Mouse (Mus musculus) heart, embryonic 14.5 days (tissue): ENCODE measurements around the gene Itga2b. TPM values are rescaled to one million over a fixed set of nuclear protein-coding genes. Genes with fewer than 3 reads are reported as not detected.

Experiments used
- ATAC-seq: fragments of 200-750 bp; cut with Nextera tagmentation; 2 replicates; pipeline ENCODE4 v1.8.0; 2017; ENCODE audit warnings: low read depth, moderate TSS enrichment; ENCODE audit not compliant: insufficient number of reproducible peaks, insufficient read depth, low FRiP score
- H3K27ac ChIP-seq, 2 experiments: fragments of 200-500 bp in 1 of 2; fragments of 300-500 bp in 1 of 2; sonication (generic) in 1 of 2; replicated peaks in 1 of 2; 2 replicates each; pipeline ENCODE4 v1.5.1; 2012 to 2014; ENCODE audit warnings: low read depth in 2 of 2, low read length in 2 of 2, control low read depth in 1 of 2, mild to moderate bottlenecking in 1 of 2, mixed read lengths in 1 of 2; ENCODE audit not compliant: control insufficient read depth in 1 of 2, insufficient read depth in 1 of 2
- H3K27me3 ChIP-seq: fragments of 300-500 bp; sonication (generic); 2 replicates; pipeline ENCODE4 v1.6.1; 2014; ENCODE audit warnings: mild to moderate bottlenecking, low read length, control low read depth; ENCODE audit not compliant: control insufficient read depth, insufficient read depth
- H3K36me3 ChIP-seq: fragments of 300-500 bp; sonication (generic); 2 replicates; pipeline ENCODE4 v1.6.1; 2014; ENCODE audit warnings: mild to moderate bottlenecking, control low read depth, low read length, mixed read lengths; ENCODE audit not compliant: control insufficient read depth, insufficient read depth
- H3K4me1 ChIP-seq, 2 experiments: fragments of 200-500 bp in 1 of 2; fragments of 300-500 bp in 1 of 2; sonication (generic) in 1 of 2; 2 replicates each; pipeline ENCODE4 v1.6.1; 2012 to 2014; ENCODE audit warnings: low read length in 2 of 2, control low read depth in 1 of 2, mixed read lengths in 1 of 2; ENCODE audit not compliant: control insufficient read depth in 2 of 2, insufficient read depth in 2 of 2
- H3K4me2 ChIP-seq: fragments of 300-500 bp; sonication (generic); 2 replicates; pipeline ENCODE4 v1.6.1; 2014; ENCODE audit warnings: mild to moderate bottlenecking, low read length
- H3K4me3 ChIP-seq, 2 experiments: fragments of 200-500 bp in 1 of 2; fragments of 300-500 bp in 1 of 2; sonication (generic) in 1 of 2; 2 replicates each; pipeline ENCODE4 v1.5.1; 2012 to 2014; ENCODE audit warnings: low read length in 2 of 2, mild to moderate bottlenecking in 2 of 2, control low read depth in 1 of 2, low read depth in 1 of 2, moderate library complexity in 1 of 2; ENCODE audit not compliant: control insufficient read depth in 1 of 2, insufficient read depth in 1 of 2
- H3K9ac ChIP-seq: fragments of 300-500 bp; sonication (generic); 2 replicates; pipeline ENCODE4 v1.6.1; 2014; ENCODE audit warnings: mild to moderate bottlenecking, low read length
- H3K9me3 ChIP-seq: fragments of 300-500 bp; sonication (generic); 2 replicates; pipeline ENCODE4 v1.6.1; 2016; ENCODE audit warnings: low read length, control low read depth; ENCODE audit not compliant: control insufficient read depth
- WGBS: fragments of 180-500 bp; shearing (Covaris S2); extraction: QIAGEN DNeasy Blood & Tissue Kit; methylation state at CpG from one replicate; pipeline ENCODE4 v1.1.7; 2014; 5-methylcytosine and 5-hydroxymethylcytosine counted together
- polyA plus RNA-seq: library from polyadenylated mRNA; unstranded; fragments of >200 nt; fragmentation: Nextera tagmentation; extraction: Ambion mirVana; gene quantifications from 2 replicates; pipeline ENCODE4 v1.2.1, GENCODE M21; 2014

Itga2b gene
- polyA plus RNA-seq, 1 experiment from 2014 or later = 6.7 TPM

- no peak for ATAC-seq
These were observed 9.4 kb downstream of the Itga2b start for GRCm38 (mm10) chr11:102460541-102460940.

GRCm38 (mm10) chr11:102455740-102456396, 14.1 kb downstream of the Itga2b start:
- Histone ChIP-seq H3K4me1 (peaks cover 9 to 24% of the 10 kb centered on the region in 2 experiments; a peak in 3 of 4 replicates), H3K9ac (peak overlapping the region; percentile 69), H3K27me3 (no peaks in the 10 kb centered on the region), H3K9me3 (no peaks in the 10 kb centered on the region), H3K4me2 (peak overlapping the region; percentile 91), H3K36me3 (no peaks in the 10 kb centered on the region), H3K4me3 (peak overlapping the region; percentile 56 to 61), H3K27ac (peak overlapping the region; percentile 34 to 53; a peak in 1 of 4 replicates)
- WGBS = under 1% methylated on average over 39 of the region's 40 CpGs
- ATAC-seq = peak; percentile 89

More at GRCm38 (mm10) chr11:102460541-102460940, 9.4 kb downstream of the Itga2b start:
- H3K36me3 ChIP-seq = no peaks in the 10 kb centered on the region
- no peak overlapping the region for H3K4me2 ChIP-seq
- H3K4me1 ChIP-seq = peaks cover 7 to 17% of the 10 kb centered on the region in 2 experiments; a peak in 3 of 4 replicates
- H3K27me3 ChIP-seq = no peaks in the 10 kb centered on the region
- no peak overlapping the region for H3K27ac ChIP-seq
- H3K9ac ChIP-seq = no peak overlapping the region
- WGBS = 47% methylated on average over 16 of the region's 16 CpGs
- H3K9me3 ChIP-seq = no peaks in the 10 kb centered on the region
- no peak overlapping the region for H3K4me3 ChIP-seq

DNA sequence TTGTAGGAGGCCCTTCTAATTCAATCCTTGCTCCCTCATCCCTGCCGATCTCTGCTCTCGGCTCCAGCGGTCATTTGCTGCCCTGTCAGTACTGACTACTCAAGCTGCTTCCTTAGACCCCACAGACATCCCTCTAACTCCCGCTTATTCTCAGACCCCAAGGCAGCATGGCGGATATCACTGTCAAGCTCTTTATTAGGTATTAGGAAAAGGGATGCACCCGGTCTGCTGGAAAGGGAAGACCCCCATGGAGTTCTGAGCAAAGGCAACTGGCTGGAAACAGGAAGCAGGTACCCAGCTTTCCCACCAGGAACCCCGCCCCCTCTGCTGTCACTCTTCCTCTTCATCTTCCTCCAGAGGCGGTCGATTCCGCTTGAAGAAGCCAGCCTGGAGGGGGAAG, 16.8 kb downstream of the Itga2b start:
- Histone ChIP-seq H3K36me3 (no peaks in the 10 kb centered on the region), H3K4me3 (no peak overlapping the region), H3K27ac (no peak overlapping the region), H3K4me2 (no peak overlapping the region), H3K9me3 (no peaks in the 10 kb centered on the region), H3K27me3 (no peaks in the 10 kb centered on the region), H3K9ac (no peak overlapping the region), H3K4me1 (peaks cover 21 to 34% of the 10 kb centered on the region in 2 experiments)
- no peak for ATAC-seq
- WGBS = 25% methylated on average over 9 of the region's 10 CpGs

DNA sequence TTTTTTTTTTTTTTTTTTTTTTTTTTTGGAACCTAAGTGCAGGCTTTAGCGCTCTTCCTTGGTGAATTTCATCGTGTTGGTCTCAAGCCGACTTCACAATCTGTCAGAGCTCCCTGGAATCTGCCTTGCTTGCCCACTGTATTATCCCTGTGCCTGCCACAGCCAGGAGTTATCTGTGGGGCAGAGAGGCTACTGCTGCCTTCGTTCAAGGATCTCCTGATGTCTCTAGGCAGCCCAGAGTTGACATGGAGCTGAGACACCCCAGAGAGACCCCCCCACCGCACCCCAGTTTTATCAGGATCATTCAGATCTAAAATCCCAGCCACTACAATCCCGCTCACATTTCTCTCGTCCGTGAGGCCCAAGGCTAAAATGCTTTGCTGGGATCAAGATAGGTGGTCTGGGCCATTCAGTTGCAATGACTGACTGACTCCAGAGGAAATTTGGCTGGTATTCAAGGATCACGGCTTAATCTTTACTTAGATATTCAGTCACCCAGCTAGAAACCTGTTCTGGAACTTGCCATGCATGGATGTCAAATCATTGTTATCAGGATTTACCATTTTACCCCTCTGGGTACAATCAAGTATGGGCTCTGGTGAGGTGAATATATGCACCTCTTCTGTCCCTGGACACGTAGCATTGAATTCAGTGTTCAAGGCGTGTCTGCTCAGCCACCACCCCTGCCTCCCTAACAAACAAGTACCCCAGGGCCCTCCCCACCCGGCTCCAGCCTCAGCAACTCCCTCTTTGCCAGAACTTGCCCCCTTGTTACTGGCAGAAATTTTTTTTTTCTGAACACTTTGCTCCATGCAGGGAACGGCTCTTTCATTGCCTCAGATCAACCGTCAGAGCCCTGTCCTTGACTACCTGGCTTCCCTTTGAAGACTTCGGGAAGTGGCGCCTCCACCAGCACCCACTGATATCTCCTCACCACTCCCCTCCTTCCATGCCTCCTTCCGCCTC, 20.6 kb downstream of the Itga2b start:
- Histone ChIP-seq H3K4me1 (peaks cover 37 to 39% of the 10 kb centered on the region in 2 experiments), H3K4me3 (no peak overlapping the region), H3K36me3 (no peaks in the 10 kb centered on the region), H3K27me3 (no peaks in the 10 kb centered on the region), H3K9me3 (no peaks in the 10 kb centered on the region), H3K9ac (no peak overlapping the region), H3K4me2 (no peak overlapping the region), H3K27ac (no peak overlapping the region)
- no peak for ATAC-seq
- WGBS = 35% methylated on average over 17 of the region's 17 CpGs

DNA sequence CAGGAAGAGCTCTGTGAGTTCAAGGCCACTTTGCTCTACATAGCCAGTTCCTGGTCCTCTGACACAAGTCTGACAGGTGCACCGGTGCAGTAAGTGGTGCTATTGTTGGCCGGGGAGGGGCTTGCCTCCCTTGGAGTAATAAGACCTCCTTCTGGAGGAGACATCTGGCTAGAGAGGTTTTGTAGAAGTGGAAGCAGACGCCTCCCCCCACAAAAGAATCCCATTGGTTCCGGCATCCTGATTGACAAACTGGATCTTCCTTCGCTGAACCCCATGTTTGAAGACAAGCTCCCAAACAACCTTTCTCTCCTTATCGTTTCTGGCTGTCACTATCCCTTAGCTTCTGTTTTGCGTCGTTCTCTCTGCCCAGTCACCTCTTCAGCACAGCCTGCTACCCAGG, 21.6 kb downstream of the Itga2b start:
- Histone ChIP-seq H3K9ac (no peak overlapping the region), H3K4me2 (peak overlapping the region; percentile 5; the same call in 1 of the 2 replicates), H3K27me3 (no peaks in the 10 kb centered on the region), H3K4me3 (no peak overlapping the region), H3K27ac (no peak overlapping the region), H3K36me3 (no peaks in the 10 kb centered on the region), H3K9me3 (no peaks in the 10 kb centered on the region), H3K4me1 (peaks cover 45 to 49% of the 10 kb centered on the region in 2 experiments)
- 13% methylated on average over 8 of the region's 8 CpGs for WGBS
- no peak for ATAC-seq

DNA sequence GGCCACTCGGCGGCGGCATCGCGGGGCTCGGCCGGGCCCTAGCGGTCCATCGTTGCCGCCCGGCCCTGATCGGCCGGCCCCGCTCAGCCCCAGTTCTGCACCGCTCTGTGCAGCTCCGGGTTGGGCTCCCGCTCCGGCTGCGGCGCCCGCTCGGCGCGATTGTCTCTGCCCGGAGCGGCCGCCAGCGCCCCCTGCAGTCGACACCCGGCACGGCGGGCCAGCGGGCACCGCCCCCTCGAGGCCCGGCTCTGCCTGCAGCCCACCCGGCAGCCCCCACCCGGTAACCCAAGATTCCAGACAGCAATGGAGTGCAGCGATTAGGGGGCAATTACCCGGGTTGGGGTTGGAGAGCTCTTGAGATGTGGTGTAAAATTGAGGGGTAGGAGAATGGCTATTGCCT, 22.4 kb downstream of the Itga2b start, which contains the start of gene Fam171a2:
Gene Fam171a2 (minus strand): TSS at position 186 of the 400 bp plus-strand sequence.
- peak within 1 kb of the TSS; percentile 70 to 94 for H3K4me3 ChIP-seq
- peaks cover 6% of the 10 kb centered on the region for H3K36me3 ChIP-seq
- no peaks in the 10 kb centered on the region for H3K27me3 ChIP-seq
- WGBS = under 1% methylated on average over 40 of the region's 40 CpGs
- H3K4me2 ChIP-seq = peak within 1 kb of the TSS; percentile 77
- H3K9ac ChIP-seq = peak within 1 kb of the TSS; percentile 88
- no peaks in the 10 kb centered on the region for H3K9me3 ChIP-seq
- peak; percentile 60 for ATAC-seq
- peak within 1 kb of the TSS; percentile 73 to 80 for H3K27ac ChIP-seq
- H3K4me1 ChIP-seq = peaks cover 45 to 50% of the 10 kb centered on the region in 2 experiments

GRCm38 (mm10) chr11:102446581-102447461, 23.1 kb downstream of the Itga2b start:
- H3K9ac ChIP-seq = peak overlapping the region; percentile 88
- peak overlapping the region; percentile 77 for H3K4me2 ChIP-seq
- H3K4me1 ChIP-seq = peaks cover 45 to 53% of the 10 kb centered on the region in 2 experiments
- H3K36me3 ChIP-seq = peaks cover 13% of the 10 kb centered on the region
- 1% methylated on average over 46 of the region's 49 CpGs for WGBS
- ATAC-seq = peak; percentile 27
- H3K9me3 ChIP-seq = no peaks in the 10 kb centered on the region
- H3K4me3 ChIP-seq = peak overlapping the region; percentile 70 to 94
- H3K27me3 ChIP-seq = no peaks in the 10 kb centered on the region
- peak overlapping the region; percentile 73 to 80 for H3K27ac ChIP-seq
